Mouse (Mus musculus) activated CD4-positive, CD25-positive, alpha-beta regulatory T cell, adult 4 months (primary cell): Measurements from ENCODE around the gene Btn2a2. TPM values are rescaled to one million over a fixed set of nuclear protein-coding genes. Genes with fewer than 3 reads are reported as not detected.

ENCODE experiments used
- ATAC-seq: one replicate; pipeline ENCODE4 v1.8.0; 2017
- polyA plus RNA-seq, 2 experiments: library from polyadenylated mRNA; unstranded; fragments of 100-300 nt; shearing (Covaris generic); gene quantifications; one replicate each; pipeline ENCODE4 v1.2.1; 2017

The Btn2a2 gene
- polyA plus RNA-seq, 2 experiments from 2014 or later: not detected

- ATAC-seq: no peak
These were observed 33.0 kb upstream of the Btn2a2 start for GRCm38 (mm10) chr13:23521703-23522102.

DNA sequence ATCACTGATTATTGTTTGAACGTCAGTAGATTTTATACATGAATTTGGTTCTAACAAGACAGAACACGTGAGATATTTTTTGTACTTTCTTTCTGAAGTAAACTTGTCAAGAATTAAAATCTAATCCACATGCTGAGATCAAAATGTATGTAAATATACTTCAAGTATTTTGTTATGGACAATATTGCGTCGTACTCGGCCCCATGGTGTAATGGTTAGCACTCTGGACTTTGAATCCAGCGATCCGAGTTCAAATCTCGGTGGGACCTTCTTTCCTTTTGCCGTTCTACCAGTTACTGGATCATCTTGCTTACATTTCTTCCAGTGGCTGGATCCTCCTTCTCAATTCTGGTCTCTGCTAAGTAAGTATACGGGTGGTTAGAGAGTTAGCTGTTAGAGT is 30.8 kb upstream of the Btn2a2 start:
- ATAC-seq: peak; percentile 14

DNA sequence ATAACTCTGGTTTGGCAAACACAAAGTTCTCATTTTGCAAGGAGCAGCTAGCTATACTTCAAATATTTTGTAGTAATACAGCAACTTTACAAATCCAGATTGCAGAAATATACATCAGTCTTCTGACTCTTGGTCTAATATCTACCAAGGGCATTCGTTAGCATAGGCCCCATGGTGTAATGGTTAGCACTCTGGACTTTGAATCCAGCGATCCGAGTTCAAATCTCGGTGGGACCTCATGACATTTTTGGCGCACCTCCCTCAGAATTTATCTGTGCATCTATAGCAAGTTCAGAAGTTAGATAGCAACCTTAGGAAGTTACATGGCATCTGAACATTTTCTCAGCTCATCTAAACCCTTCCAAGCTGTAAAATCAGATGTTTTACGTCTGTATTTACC is 30.2 kb upstream of the Btn2a2 start:
- peak; percentile 31 for ATAC-seq

- ATAC-seq: no peak
These were observed 29.6 kb upstream of the Btn2a2 start for GRCm38 (mm10) chr13:23518295-23518603.

DNA sequence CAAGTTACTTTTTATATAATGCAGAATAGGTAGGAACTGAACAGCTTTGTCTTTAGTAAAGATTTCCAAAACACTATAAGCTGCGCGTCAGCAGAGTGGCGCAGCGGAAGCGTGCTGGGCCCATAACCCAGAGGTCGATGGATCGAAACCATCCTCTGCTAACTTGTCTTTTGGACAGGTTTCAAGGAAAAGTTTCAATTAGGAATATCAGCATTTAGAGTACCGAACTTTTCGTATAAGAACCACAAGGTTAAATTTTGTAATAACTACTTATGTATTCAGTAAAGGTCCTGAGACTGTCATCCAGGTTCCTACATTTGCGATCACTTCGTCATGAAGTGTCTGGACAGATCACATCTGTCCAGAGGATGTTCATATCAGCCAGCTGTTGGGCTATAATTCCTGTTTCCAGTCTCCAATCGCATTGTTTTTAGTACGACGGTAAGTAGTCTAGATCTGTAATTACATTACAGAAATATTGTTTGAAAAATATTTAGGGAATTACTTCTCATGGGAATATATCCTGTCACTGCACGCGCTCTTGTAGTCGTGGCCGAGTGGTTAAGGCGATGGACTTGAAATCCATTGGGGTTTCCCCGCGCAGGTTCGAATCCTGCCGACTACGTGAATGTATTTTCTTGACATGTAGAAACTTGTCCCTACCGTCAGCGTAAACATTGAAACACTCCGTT is 29.1 kb upstream of the Btn2a2 start:
- ATAC-seq: peak; percentile 52

- peak; percentile 40 for ATAC-seq
These were observed 28.4 kb upstream of the Btn2a2 start for GRCm38 (mm10) chr13:23516822-23517602.

- no peak for ATAC-seq
These were observed 27.4 kb upstream of the Btn2a2 start for GRCm38 (mm10) chr13:23515826-23516620.

GRCm38 (mm10) chr13:23515281-23515680 is 26.6 kb upstream of the Btn2a2 start:
- no peak for ATAC-seq

- ATAC-seq: no peak
These were observed 24.9 kb upstream of the Btn2a2 start for GRCm38 (mm10) chr13:23513517-23513916.

- no peak for ATAC-seq
These were observed 21.5 kb upstream of the Btn2a2 start for GRCm38 (mm10) chr13:23510127-23510526.

DNA sequence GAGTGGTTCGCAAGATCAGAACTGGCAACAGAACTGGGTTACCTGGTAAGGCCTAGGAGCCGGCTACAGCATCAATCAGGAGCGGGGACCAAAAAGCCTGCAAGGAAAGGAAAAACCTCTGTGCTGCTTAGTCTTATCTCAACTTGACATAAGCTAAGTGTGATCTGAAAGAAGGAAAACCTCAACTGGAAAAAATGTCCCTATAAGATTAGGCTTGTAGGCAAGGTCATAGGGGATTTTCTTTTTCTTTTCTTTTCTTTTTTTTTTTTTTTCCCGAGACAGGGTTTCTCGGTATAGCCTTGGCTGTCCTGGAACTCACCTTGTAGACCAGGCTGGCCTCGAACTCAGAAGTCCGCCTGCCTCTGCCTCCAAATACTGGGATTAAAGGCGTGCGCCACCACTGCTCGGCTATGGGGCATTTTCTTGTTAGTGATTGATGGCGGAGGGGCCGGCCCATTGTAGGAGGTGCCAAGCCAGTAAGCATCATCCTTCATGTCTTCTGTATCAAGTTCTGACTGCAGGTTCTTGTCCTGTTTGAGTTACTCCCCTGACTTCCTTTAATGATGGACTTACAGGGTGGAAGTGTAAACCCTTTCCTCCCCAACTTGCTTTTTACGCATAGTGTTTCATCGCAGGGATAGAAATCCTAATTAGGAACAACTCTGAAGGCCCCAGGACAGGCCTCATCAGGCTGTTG is 18.3 kb upstream of the Btn2a2 start:
- no peak for ATAC-seq

DNA sequence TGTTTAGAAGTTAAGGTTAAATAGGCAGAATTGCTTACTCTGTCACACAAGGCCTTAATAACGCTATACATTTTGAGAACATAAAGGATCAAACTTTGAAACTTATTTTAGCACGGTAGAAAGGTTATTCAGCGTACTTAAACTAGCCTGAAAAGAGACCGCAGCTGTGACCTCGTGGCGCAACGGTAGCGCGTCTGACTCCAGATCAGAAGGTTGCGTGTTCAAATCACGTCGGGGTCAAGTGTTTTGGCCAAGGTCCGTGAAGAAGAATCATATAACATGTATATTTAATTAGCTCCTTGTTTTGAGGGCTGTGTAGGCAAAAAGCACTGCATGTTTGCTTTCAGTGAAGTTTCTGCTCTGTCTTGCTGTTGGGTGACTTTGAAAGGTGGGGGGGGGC is 17.7 kb upstream of the Btn2a2 start:
- no peak for ATAC-seq

GRCm38 (mm10) chr13:23505662-23506345 is 17.1 kb upstream of the Btn2a2 start:
- ATAC-seq: no peak

DNA sequence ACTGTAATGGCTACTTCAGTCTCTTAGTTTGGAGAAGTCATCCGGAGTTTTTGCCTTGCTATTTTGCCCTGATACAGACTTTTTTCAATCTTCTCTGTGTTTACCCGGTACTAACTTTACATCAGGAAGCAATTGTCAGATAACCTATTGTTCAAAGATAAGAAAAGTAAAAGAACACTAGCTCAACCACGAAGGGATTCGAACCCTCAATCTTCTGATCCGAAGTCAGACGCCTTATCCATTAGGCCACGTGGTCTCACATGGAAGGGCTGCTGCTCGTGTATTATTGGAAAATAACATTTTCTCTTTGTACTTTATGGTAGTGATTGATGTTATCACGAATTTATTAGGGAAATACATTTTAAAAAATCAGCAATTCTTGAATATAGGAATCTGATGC is 15.1 kb upstream of the Btn2a2 start:
- ATAC-seq: no peak

GRCm38 (mm10) chr13:23502916-23503315 is 14.3 kb upstream of the Btn2a2 start:
- no peak for ATAC-seq

- no peak for ATAC-seq
These were observed 13.4 kb upstream of the Btn2a2 start for GRCm38 (mm10) chr13:23502031-23502567.

DNA sequence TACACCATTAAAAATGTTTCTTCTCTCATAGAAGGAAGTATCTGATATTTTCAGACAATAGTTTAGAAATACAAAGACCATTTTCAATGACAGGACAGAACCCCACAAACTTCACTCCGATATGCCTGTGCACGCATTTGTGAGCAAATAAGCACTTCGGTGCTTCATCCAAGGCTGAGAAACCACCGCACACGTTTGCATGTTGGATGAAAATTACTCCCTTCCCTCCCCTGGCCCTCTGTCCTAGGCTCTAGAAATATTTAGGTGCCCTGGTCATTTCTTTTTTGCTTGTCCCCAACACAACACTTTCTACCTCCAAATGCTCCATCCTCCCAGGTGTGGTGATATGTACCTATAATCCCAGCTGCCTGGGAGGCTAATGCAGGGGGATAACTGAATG is 12.9 kb upstream of the Btn2a2 start:
- no peak for ATAC-seq

DNA sequence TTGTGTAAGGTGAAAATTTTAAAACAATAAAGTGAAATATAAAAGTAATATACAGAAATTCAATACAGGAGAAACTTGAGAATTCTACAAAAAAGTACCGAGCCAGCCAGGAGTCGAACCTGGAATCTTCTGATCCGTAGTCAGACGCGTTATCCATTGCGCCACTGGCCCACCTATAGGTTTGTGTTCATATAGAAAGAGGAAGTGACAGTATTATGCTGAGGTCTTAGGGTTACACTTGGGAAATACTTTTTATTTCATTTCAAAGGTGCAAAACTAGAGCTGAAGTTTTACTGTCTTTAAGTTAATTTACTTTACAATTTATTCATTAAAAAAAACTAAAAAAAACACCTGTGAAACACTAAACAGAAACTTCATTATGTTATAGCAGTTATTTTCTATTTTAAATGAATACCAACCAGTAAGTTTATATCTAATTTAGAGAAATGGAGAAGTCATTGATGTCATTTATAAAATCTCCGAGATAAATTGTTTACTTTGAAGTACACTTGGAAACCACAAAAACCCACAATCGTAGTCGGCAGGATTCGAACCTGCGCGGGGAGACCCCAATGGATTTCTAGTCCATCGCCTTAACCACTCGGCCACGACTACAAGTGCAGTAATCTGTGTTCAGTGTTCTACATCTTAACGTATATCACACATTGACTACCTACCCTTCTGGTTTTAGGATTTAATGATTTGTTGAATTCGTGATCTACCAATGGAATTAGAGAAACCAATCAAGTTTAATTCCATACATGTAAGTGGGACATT is 12.0 kb upstream of the Btn2a2 start:
- no peak for ATAC-seq

DNA sequence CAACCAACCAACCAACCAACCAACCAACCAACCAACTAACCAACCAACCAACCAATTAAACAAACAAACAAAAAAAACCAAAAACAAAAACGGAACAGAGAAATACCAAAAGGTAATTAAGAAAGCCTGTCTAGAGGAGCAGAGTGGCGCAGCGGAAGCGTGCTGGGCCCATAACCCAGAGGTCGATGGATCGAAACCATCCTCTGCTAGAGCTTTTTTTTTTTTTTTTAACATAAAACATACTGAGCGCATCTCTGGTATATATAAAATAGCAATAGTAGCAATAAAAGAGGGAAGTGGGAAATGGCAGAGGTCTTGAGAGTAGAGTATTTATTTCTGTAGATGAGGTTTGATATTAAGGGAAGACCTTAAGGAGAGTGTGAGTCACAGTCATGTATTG is 11.3 kb upstream of the Btn2a2 start:
- ATAC-seq: no peak

GRCm38 (mm10) chr13:23498653-23499052 is 10.0 kb upstream of the Btn2a2 start:
- ATAC-seq: no peak

- no peak for ATAC-seq
These were observed 9.1 kb upstream of the Btn2a2 start for GRCm38 (mm10) chr13:23497656-23498321.
